Mouse (Mus musculus): Measurements from ENCODE around the gene Islr2. TPM values are rescaled to one million over a fixed set of nuclear protein-coding genes. Genes with fewer than 3 reads are reported as not detected.

The Islr2 gene
- polyA plus RNA-seq, 1 experiment from 2014 or later: not detected

- Histone ChIP-seq H3K9ac (replicated peaks) (no peak overlapping the region), H3K4me1 (ENCODE audit: insufficient read depth) (no peaks in the 10 kb centered on the region), H3K4me2 (ENCODE audit: low read depth, low read length) (no peak overlapping the region), H3K9me3 (ENCODE audit: low read length) (no peaks in the 10 kb centered on the region), H3K27me3 (ENCODE audit: insufficient read depth, low read length) (no peaks in the 10 kb centered on the region), H3K27ac (ENCODE audit: low read depth) (no peak overlapping the region), H3K36me3 (replicated peaks; ENCODE audit: insufficient read depth, low read length) (no peaks in the 10 kb centered on the region), H3K4me3 (ENCODE audit: low read depth, low read length) (no peak overlapping the region)
- WGBS (ENCODE audit: insufficient replicate concordance): 70% methylated on average over 3 of the region's 3 CpGs
- DNase-seq (no peak), ATAC-seq (no peak)
- TF ChIP-seq EP300 (IDR thresholded peaks at IDR 0.05; ENCODE audit: low read depth) (no peak), CTCF (IDR thresholded peaks at IDR 0.05; ENCODE audit: low read depth) (no peak)
These were observed 51.0 kb downstream of the Islr2 start for GRCm38 (mm10) chr9:58153095-58153494.

- Histone ChIP-seq H3K4me3 (ENCODE audit: low read depth, low read length) (no peak overlapping the region), H3K9ac (replicated peaks) (no peak overlapping the region), H3K4me2 (ENCODE audit: low read depth, low read length) (no peak overlapping the region), H3K36me3 (replicated peaks; ENCODE audit: insufficient read depth, low read length) (no peaks in the 10 kb centered on the region), H3K27ac (ENCODE audit: low read depth) (no peak overlapping the region), H3K9me3 (ENCODE audit: low read length) (no peaks in the 10 kb centered on the region), H3K4me1 (ENCODE audit: insufficient read depth) (no peaks in the 10 kb centered on the region), H3K27me3 (ENCODE audit: insufficient read depth, low read length) (no peaks in the 10 kb centered on the region)
- TF ChIP-seq EP300 (IDR thresholded peaks at IDR 0.05; ENCODE audit: low read depth) (no peak), CTCF (IDR thresholded peaks at IDR 0.05; ENCODE audit: low read depth) (peak; percentile 41)
- WGBS (ENCODE audit: insufficient replicate concordance): 64% methylated on average over 4 of the region's 4 CpGs
- no peak for DNase-seq
- ATAC-seq: no peak
These were observed 53.3 kb downstream of the Islr2 start for GRCm38 (mm10) chr9:58150733-58151361.

GRCm38 (mm10) chr9:58148806-58149205 lies 55.3 kb downstream of the Islr2 start:
- Histone ChIP-seq H3K36me3 (replicated peaks; ENCODE audit: insufficient read depth, low read length) (no peaks in the 10 kb centered on the region), H3K4me3 (ENCODE audit: low read depth, low read length) (no peak overlapping the region), H3K9ac (replicated peaks) (no peak overlapping the region), H3K4me1 (ENCODE audit: insufficient read depth) (no peaks in the 10 kb centered on the region), H3K27ac (ENCODE audit: low read depth) (no peak overlapping the region), H3K9me3 (ENCODE audit: low read length) (no peaks in the 10 kb centered on the region), H3K27me3 (ENCODE audit: insufficient read depth, low read length) (no peaks in the 10 kb centered on the region), H3K4me2 (ENCODE audit: low read depth, low read length) (no peak overlapping the region)
- ATAC-seq (no peak), DNase-seq (no peak)
- WGBS (ENCODE audit: insufficient replicate concordance): 36% methylated on average over 2 of the region's 2 CpGs
- TF ChIP-seq EP300 (IDR thresholded peaks at IDR 0.05; ENCODE audit: low read depth) (no peak), CTCF (IDR thresholded peaks at IDR 0.05; ENCODE audit: low read depth) (no peak)

Small RNA genes within 50 kb of the gene (microRNA-seq; reads per million reads assigned to microRNA genes)
- not detected for gene Mir6385

Other genes starting within 250 kb of the Islr2 start
- 0.43 and 0.51 TPM in 2 replicates for gene Cyp11a1, start 197.9 kb downstream of the Islr2 start, polyA plus RNA-seq (2015; fragmentation: Nextera tagmentation; extraction: Ambion mirVana)
- not detected in 2 replicates for gene Stra6, start 140.5 kb downstream of the Islr2 start, polyA plus RNA-seq (2015; fragmentation: Nextera tagmentation; extraction: Ambion mirVana)
- gene Ccdc33, start 85.5 kb downstream of the Islr2 start, polyA plus RNA-seq (2015; fragmentation: Nextera tagmentation; extraction: Ambion mirVana): not detected in 2 replicates
- gene Islr, start within 50 bp of the Islr2 start, polyA plus RNA-seq (2015; fragmentation: Nextera tagmentation; extraction: Ambion mirVana): 2.9 and 3.0 TPM in 2 replicates
- gene Pml, start 45.5 kb upstream of the Islr2 start, polyA plus RNA-seq (2015; fragmentation: Nextera tagmentation; extraction: Ambion mirVana): 8.4 and 8.5 TPM in 2 replicates
- 5.6 and 6.7 TPM in 2 replicates for gene Stoml1, start 48.8 kb upstream of the Islr2 start, polyA plus RNA-seq (2015; fragmentation: Nextera tagmentation; extraction: Ambion mirVana)
- gene Loxl1, start 108.9 kb upstream of the Islr2 start, polyA plus RNA-seq (2015; fragmentation: Nextera tagmentation; extraction: Ambion mirVana): 2.8 and 3.1 TPM in 2 replicates
- not detected in 2 replicates for gene Tbc1d21, start 166.1 kb upstream of the Islr2 start, polyA plus RNA-seq (2015; fragmentation: Nextera tagmentation; extraction: Ambion mirVana)